Mouse (Mus musculus) adrenal gland, adult 18-20 months (tissue): Measurements from ENCODE around the gene Sgms1. TPM values are rescaled to one million over a fixed set of nuclear protein-coding genes. Genes with fewer than 3 reads are reported as not detected.

ENCODE experiments used
- DNase-seq, 2 experiments: peaks; one replicate each; pipeline ENCODE4 v3.0.0; 2021 to 2022; ENCODE audit warnings: low spot score in 2 of 2
- total RNA-seq, 2 experiments: library from RNA; stranded (reverse); gene quantifications; 1 replicate in 1 of 2; 2 replicates in 1 of 2; pipeline ENCODE4 v1.2.3; 2021

Gene Sgms1
- total RNA-seq, 2 experiments from 2014 or later, result 65.1 to 85.4 TPM

DNA sequence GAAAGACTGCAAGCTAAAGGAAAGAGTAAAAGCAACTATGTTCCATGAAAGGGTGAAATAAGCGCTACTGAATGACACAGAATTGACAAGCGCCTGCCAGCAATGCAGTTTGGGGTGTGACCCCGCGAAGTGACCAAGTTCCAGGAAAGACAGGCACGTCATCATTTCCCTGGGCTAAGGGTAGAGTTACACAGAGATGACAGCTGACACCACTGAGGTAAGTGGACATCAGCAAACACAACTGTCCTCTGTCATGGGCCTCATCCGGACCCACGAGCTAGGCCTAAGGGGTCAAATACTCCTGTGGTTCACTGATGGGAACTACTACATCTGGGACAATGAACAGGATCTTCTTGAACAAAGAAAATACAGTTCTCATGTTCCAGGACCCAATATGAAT, 136.5 kb downstream of the Sgms1 start:
- no peak for DNase-seq

DNA sequence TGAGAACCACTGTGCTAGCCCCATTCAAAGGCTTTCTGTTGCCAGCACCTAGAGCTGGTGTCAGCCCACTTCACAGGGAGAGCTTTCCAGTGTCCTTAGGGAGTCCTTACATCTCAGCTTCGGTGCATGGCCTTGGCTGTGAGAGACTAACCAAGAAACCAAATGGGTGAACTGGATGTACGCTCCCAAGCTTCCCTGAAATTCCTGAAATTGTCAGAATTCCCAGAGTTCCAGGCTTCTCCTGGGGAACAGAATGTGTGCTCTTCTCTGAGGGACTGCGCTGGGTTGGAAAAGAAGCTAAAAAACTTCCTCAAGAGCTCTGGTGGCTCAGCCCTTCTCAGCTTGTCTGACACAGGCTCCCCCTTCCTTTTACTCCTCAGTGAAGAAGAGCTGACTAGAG, 137.1 kb downstream of the Sgms1 start:
- no peak for DNase-seq

GRCm38 (mm10) chr19:32249181-32250130, 140.1 kb downstream of the Sgms1 start:
- DNase-seq, result no peak

GRCm38 (mm10) chr19:32244881-32245280, 144.6 kb downstream of the Sgms1 start:
- no peak for DNase-seq

GRCm38 (mm10) chr19:32243246-32243645, 146.3 kb downstream of the Sgms1 start:
- no peak for DNase-seq

DNA sequence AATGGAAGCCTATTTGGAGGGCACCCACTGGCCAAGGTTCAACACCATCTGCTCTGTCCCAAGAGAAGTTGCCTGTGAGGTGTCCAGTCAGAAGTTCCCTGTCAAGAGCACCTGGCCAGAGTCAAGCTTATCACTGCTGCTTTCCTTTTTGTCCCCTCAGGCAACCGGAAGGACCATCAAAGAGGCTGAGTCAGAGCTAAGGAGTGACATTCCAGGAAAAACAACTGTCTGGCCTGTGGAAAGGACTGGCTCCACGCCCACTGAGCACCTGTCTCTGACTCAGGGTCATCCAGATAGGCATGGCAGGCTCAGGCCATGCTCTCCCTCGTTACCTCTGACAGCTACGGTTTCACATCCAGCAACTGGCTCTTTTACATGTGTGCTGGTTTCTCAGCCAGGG, 147.4 kb downstream of the Sgms1 start:
- DNase-seq, result no peak

DNA sequence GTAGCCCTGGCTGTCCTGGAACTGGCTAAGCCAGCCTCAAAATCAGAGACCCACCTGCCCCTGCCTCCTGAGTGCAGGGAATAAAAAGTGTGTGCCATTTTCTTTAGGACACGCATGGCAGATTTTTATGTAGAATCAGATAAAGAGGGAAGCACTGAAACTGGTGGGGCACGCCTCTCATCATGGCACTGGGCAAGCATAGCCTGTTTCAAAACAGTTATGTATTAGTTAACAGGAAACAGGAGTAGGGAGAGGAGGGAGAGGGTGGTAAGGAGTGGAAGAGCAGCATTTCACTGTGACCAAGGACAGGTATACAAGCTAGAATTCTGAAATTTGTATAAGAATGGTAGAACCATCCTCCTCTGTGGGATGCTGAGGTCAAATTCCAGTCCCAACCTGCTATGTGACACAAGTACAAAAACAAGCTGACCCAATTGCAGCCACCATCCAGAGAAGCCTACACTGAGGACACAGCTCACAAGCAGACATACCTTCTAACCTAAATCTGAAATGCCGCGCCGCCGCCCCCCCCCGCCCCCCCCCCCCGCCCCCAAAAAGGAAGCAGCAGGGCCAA, 149.0 kb downstream of the Sgms1 start:
- DNase-seq, result no peak

DNA sequence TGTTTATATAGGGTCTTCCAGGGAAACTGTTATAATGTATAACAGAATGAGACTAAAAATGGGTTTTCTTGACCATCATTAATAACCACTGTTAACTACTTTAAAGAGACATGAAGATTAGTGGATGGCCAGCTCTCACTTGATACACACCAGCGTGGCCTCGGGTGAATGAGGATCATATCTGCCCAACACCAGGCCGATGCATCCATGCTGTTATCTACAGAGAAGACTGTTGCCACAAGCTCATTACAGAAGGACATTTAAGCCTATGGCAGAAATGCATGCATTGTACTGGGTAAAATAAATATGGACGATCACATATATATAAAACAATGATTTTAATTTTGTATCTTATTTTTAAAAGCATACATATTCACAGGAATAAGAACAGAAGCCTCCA, 149.6 kb downstream of the Sgms1 start:
- no peak for DNase-seq

- no peak for DNase-seq
These were observed 150.1 kb downstream of the Sgms1 start for GRCm38 (mm10) chr19:32239459-32239792.

GRCm38 (mm10) chr19:32238722-32239458, 150.6 kb downstream of the Sgms1 start:
- DNase-seq, result no peak

- no peak for DNase-seq
These were observed 151.8 kb downstream of the Sgms1 start for GRCm38 (mm10) chr19:32237685-32238084.

DNA sequence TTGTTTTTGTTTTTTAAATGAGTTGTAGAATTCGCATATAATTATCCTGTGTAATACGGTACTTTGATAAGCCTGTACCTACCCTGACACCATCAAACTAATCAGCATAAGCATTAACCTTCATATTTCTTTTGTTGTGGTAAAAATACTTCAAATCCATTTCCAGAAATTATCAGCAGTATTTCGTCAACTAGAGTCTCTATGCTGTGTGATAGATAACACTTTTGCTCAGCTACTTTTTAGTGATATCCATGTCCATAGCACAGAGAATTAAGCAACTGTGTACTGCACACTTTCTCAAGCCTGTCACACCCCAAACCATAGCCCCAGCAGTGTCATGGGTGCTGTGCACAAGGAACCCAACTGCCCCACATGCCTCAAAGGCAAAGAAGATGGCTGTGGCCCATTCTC, 152.3 kb downstream of the Sgms1 start:
- no peak for DNase-seq

GRCm38 (mm10) chr19:32234717-32235434, 154.6 kb downstream of the Sgms1 start:
- no peak for DNase-seq

DNA sequence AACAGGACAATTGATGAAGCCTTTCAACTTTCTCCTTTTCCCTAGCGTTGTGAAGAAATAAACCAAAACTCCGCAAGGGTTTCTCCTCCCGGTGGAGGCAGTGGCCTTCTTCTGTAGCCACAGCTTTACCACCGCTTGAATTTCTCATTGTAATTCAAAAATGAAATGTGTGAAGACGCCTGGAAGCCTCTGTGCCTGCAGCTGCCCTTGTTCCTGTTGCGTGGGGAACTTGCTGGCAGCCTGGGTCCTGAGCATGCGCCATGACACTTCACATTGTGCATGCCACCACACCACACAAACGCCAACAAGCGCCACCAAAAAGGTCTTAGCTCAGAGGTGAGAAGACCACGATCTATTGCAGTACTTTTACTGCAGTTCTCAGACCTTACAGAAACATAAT, 158.2 kb downstream of the Sgms1 start:
- no peak for DNase-seq

DNA sequence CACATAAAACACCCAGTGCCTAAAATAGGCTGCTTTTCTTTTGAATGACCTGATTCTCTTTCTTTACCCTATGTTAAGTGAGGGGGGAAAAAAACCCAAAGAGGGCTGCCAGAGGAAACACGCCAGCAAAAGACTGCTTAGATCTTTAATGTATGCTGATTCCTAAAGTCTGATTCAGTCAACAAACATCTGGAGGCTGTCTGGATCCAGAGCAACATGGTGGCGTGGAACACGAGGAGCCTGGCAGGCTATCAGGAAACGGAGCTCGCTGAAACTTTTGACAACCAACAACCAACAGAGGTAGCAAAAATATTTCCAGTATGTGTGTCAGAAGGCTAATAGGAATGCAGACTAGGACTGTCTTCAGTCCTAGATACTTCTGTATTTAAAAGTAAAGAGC, 158.7 kb downstream of the Sgms1 start:
- no peak for DNase-seq

DNA sequence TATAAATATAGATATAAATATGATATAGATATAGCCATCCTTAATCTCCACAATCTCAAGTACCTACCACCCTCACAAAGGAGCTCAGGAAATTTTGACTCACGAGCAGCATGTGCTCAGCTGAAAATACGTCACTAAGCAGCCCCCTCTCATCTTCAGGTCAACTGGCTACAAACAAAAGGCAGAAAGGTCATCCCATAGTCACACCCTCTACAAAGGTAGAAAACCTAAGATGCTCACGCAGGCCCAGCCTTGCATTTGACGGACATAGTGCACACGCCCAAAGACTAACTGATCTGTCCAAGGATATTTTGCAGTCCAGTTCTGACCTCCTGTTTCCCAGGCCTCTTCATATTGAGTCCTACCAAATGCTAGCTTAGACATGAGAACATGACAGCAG, 159.2 kb downstream of the Sgms1 start:
- DNase-seq, result no peak

GRCm38 (mm10) chr19:32229776-32230175, 159.7 kb downstream of the Sgms1 start:
- DNase-seq, result peak in 1 of 2 experiments; percentile 41

- no peak for DNase-seq
These were observed 162.3 kb downstream of the Sgms1 start for GRCm38 (mm10) chr19:32227175-32227574.

DNA sequence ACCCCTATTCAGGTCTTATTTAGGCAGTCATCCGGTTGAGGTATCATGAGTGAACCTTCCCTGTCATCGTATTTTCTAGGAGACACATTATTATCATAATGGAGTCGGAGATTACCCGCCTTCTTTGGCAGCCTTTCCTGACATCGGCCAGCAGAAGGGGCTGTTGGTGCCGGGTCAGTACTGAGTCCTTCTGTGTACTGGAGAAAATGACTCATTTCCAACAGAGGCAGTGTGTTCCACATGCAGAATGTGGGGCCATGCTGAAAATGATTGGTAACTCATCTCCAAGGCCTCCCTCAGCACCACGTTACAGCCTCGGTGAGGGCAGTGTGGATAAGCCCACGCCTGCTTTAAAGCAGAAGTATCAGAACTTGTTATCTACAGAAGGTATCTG, 164.4 kb downstream of the Sgms1 start:
- no peak for DNase-seq

DNA sequence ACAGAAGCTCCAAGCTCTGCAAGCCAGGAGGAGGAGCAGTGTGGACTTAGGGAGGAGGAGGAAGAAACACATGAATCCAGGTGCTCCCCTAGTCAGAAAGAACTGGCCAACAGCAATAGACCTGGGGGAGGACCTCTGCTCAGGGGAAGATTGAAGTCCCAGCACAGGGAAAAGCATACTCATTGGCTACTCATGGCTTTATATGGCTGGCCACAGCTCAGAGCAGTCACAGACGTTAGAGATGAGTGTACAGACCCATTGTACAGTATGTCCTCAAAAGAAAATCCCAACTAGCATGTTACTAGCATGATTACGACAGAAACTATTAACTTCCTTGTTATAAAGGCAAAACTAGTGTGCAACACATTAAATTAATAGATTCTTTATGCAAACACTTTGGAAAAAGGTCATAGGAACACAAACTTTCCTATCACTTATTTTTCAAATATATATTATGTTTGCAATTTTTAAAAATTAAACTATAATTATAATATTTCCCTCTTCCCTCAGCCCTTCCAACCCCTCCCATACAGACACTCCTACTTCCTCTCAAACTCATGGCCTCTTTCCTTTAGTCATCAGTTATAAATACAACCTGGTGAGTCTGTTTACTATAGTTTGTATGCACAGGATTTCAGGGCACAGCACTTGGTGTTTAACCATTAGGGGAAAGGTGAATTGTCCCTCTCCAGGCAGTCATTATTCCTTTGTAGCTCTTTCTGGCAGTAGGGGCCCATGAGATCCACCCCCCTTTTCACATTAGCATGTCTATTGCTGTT, 165.0 kb downstream of the Sgms1 start:
- DNase-seq, result no peak

GRCm38 (mm10) chr19:32223751-32224174, 165.8 kb downstream of the Sgms1 start:
- DNase-seq, result no peak
